9 mouse cellular contexts compared by ENCODE assay signal in the genomic region with DNA sequence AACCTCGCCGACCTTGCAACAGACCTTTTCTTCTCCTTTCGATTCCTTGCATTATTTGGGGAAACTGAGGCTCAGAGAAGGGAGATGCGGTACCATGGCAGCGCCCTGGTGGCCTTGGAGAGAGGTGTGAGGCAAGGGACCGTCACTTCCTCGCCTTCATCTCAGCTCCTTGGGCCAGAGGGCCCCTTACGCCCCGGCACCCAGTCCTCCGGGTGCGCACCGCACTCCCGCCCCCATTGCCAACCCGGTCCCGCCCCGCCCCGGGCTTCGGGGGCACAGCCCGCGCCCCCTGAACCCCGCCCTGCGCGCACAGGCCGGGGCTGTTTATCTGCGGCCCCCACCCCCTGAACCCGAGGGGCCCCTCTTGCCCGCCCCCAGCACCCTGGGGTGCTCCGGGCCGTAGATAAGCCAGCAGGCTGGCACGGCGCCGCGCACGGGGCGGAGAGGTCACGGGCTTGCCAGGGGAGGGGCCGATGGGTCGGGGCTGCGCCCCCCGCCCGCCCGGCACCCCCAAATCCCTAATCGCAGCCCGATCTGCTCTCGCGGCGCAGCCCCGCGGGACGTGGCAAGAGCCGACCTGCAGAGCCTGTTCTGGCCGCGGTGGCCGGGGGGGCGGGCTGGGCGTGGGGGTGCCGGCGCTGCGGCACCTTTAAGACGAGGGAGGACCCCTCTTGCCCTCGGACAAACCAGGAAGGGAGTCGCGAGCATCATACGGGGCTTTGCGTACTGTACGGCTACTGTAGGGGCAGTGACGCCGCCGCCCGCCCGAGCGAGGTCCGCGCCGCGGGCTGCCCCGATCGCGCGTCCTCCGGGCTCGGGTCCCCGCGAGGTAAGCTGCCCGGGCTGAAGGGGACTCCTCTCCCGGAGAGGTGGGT. TPM values are rescaled to one million over a fixed set of nuclear protein-coding genes. Genes with fewer than 3 reads are reported as not detected.
DNase-seq lines count a peak whose midpoint lies in the region; ATAC-seq and TF ChIP-seq lines count a peak whose summit lies in the region.
"Had no signal": no experiment of that assay in that cellular context is flagged by ENCODE, and none has a peak within 500 bp of the region (broad histone marks: within the 10 kb centered on the region; RNA-seq: fewer than 3 reads in every experiment).

No protein-coding gene starts in this region.

- no peak for TF ChIP-seq RAD21 in MEL (IDR thresholded peaks at IDR 0.05; ENCODE audit: low read depth, low read length)

- H3K4me1 ChIP-seq in MEL (ENCODE audit: control insufficient read depth in 1 of 2, insufficient read depth in 2 of 2, low read length in 2 of 2), result peaks cover 2 to 12% of the 10 kb centered on the region in 2 experiments; a peak in 3 of 4 replicates
- peaks cover 7% of the 10 kb centered on the region; the same call in 1 of the 2 replicates for H3K4me1 ChIP-seq in cerebellum, adult 2 months (ENCODE audit: control insufficient read depth, insufficient read depth, low read length)
- peaks cover 40% of the 10 kb centered on the region for H3K4me1 ChIP-seq in forebrain, embryonic 16.5 days (replicated peaks; ENCODE audit: control insufficient read depth, insufficient read depth, low read length)
- peaks cover 45% of the 10 kb centered on the region for H3K4me1 ChIP-seq in thymus, adult 2 months (replicated peaks; ENCODE audit: control insufficient read depth, insufficient read depth, low read length)

- peak overlapping the region; percentile 95 for H3K9ac ChIP-seq in MEL (ENCODE audit: control insufficient read depth, low read depth, low read length, poor library complexity, severe bottlenecking)
- H3K9ac ChIP-seq in forebrain, embryonic 16.5 days (replicated peaks; ENCODE audit: low read depth, low read length), result peak overlapping the region; percentile 93

- TF ChIP-seq EP300 in MEL (IDR thresholded peaks at IDR 0.05; ENCODE audit: low read depth in 1 of 2, low read length in 2 of 2), result peak in 1 of 2 experiments; percentile 86; a peak in 3 of 4 replicates

- no peaks in the 10 kb centered on the region for H3K9me3 ChIP-seq in MEL (replicated peaks; ENCODE audit: insufficient read depth, low read length)
- no peaks in the 10 kb centered on the region for H3K9me3 ChIP-seq in forebrain, embryonic 16.5 days (ENCODE audit: control insufficient read depth, low read length)

- H3K36me3 ChIP-seq in MEL (ENCODE audit: control insufficient read depth in 1 of 2, insufficient read depth in 2 of 2, low read length in 2 of 2), result peaks cover 0 to 12% of the 10 kb centered on the region in 2 experiments; a peak in 2 of 4 replicates
- no peaks in the 10 kb centered on the region for H3K36me3 ChIP-seq in forebrain, embryonic 16.5 days (ENCODE audit: control insufficient read depth, insufficient read depth)
- no peaks in the 10 kb centered on the region for H3K36me3 ChIP-seq in thymus, adult 2 months (ENCODE audit: control insufficient read depth, insufficient read depth, low read length)

- no peak for TF ChIP-seq CTCF in MEL (IDR thresholded peaks at IDR 0.05 in 2 of 3, conservative IDR thresholded peaks at IDR 0.05 in 1 of 3; ENCODE audit: control insufficient read depth in 1 of 3, insufficient read depth in 1 of 3, low read depth in 2 of 3, low read length in 3 of 3, poor library complexity in 1 of 3, severe bottlenecking in 1 of 3)
- no peak for TF ChIP-seq CTCF in cerebellum, adult 2 months (IDR thresholded peaks at IDR 0.05; ENCODE audit: borderline replicate concordance, insufficient read depth, low read depth, low read length)
- TF ChIP-seq CTCF in thymus, adult 2 months (IDR thresholded peaks at IDR 0.05; ENCODE audit: borderline replicate concordance, control insufficient read depth, extremely low read depth, insufficient read depth, low read length, poor library complexity), result peak; percentile 36; the same call in 1 of the 2 replicates

- DNase-seq in MEL (ENCODE audit: low read depth, low spot score), result peak; percentile 92
- peak; percentile 80 for DNase-seq in cerebellum, adult 2 months
- peak; percentile 71 for DNase-seq in heart, postnatal 25 days (ENCODE audit: low spot score)
- DNase-seq in layer of hippocampus, postnatal 10 days (ENCODE audit: low spot score in 2 of 2), result peak; percentile 68 to 77
- peak; percentile 88 for DNase-seq in lung, postnatal 10 days
- peak; percentile 75 for DNase-seq in ovary, postnatal 14 days (ENCODE audit: low spot score)
- DNase-seq in thymus, adult 2 months, result peak; percentile 58

- H3K4me2 ChIP-seq in forebrain, embryonic 16.5 days (ENCODE audit: low read length), result peak overlapping the region; percentile 91

- H3K79me2 ChIP-seq in MEL (ENCODE audit: control insufficient read depth, insufficient read depth, low read length, poor library complexity), result peaks cover 44% of the 10 kb centered on the region

- H3K4me3 ChIP-seq in MEL (ENCODE audit: control insufficient read depth in 1 of 2, insufficient read depth in 1 of 2, low read depth in 2 of 2, low read length in 2 of 2), result peak overlapping the region; percentile 88 to 97
- H3K4me3 ChIP-seq in cerebellum, adult 2 months (replicated peaks; ENCODE audit: insufficient read depth, low read depth, low read length), result peak overlapping the region; percentile 66
- H3K4me3 ChIP-seq in forebrain, embryonic 16.5 days (replicated peaks; ENCODE audit: low read length), result peak overlapping the region; percentile 86
- peak overlapping the region; percentile 84 for H3K4me3 ChIP-seq in thymus, adult 2 months (ENCODE audit: control insufficient read depth, insufficient read depth, low read length)

- no peaks in the 10 kb centered on the region for H3K27me3 ChIP-seq in MEL (ENCODE audit: control insufficient read depth in 1 of 2, insufficient read depth in 2 of 2, low read length in 2 of 2)
- no peaks in the 10 kb centered on the region for H3K27me3 ChIP-seq in cerebellum, adult 2 months (ENCODE audit: control insufficient read depth, insufficient read depth, low read length)
- H3K27me3 ChIP-seq in forebrain, embryonic 16.5 days (replicated peaks; ENCODE audit: control insufficient read depth, insufficient read depth, low read length), result peaks cover 29% of the 10 kb centered on the region
- H3K27me3 ChIP-seq in thymus, adult 2 months (ENCODE audit: control insufficient read depth, insufficient read depth, low read length), result no peaks in the 10 kb centered on the region; the same call in 1 of the 2 replicates

- intact Hi-C loops in heart, postnatal 25 days (cut with DNase I), result loop anchor here (2.0 kb wide), 1 partner anchor 31 kb away; a partner anchor contains a TSS

- TF ChIP-seq POLR2A in MEL (IDR thresholded peaks at IDR 0.05; ENCODE audit: control insufficient read depth in 1 of 2, insufficient read depth in 1 of 2, low read depth in 1 of 2, low read length in 2 of 2, poor library complexity in 1 of 2), result peak; percentile 55 to 57; a peak in 2 of 4 replicates
- TF ChIP-seq POLR2A in cerebellum, adult 2 months (IDR thresholded peaks at IDR 0.05; ENCODE audit: borderline replicate concordance, insufficient read depth, low read length), result peak; percentile 39; the same call in 1 of the 2 replicates
- TF ChIP-seq POLR2A in thymus, adult 2 months (IDR thresholded peaks at IDR 0.05; ENCODE audit: control insufficient read depth, extremely low read depth, insufficient read depth, low read length, poor library complexity), result no peak

- WGBS in cerebellum, adult 2 months, result 1% methylated on average over 86 of the region's 86 CpGs
- under 1% methylated on average over 72 of the region's 86 CpGs for WGBS in forebrain, embryonic 16.5 days
- WGBS in thymus, adult 2 months, result under 1% methylated on average over 85 of the region's 86 CpGs

- H3K27ac ChIP-seq in MEL (ENCODE audit: control insufficient read depth, low read depth, low read length), result peak overlapping the region; percentile 96
- H3K27ac ChIP-seq in cerebellum, adult 2 months (ENCODE audit: insufficient read depth, low read length), result peak overlapping the region; percentile 93
- H3K27ac ChIP-seq in forebrain, embryonic 16.5 days (ENCODE audit: low read length), result peak overlapping the region; percentile 97
- peak overlapping the region; percentile 71 for H3K27ac ChIP-seq in thymus, adult 2 months (ENCODE audit: control insufficient read depth, insufficient read depth, low read length)

- ATAC-seq in forebrain, embryonic 16.5 days, result peak; percentile 21; the same call in 1 of the 2 replicates

RNA-seq across cellular contexts. Expression of a gene that starts 1.0 kb away (rescaled TPM):
- total RNA-seq in MEL (2012; rRNA removed), result 23.8 and 25.3 TPM in 2 replicates
- 10 to 100 TPM; 40.6 to 45.4 TPM for polyA plus RNA-seq in MEL (2012; ENCODE audit: insufficient read depth in 1 of 2, insufficient read length in 2 of 2, low read depth in 1 of 2, low replicate concordance in 2 of 2, missing spikeins in 1 of 2)
- polyA plus RNA-seq in cerebellum, adult 2 months (2012; rRNA removed), result 61.6 and 62.9 TPM in 2 replicates
- 11.6 and 11.8 TPM in 2 replicates for polyA plus RNA-seq in forebrain, embryonic 16.5 days (2015; fragmentation: Nextera tagmentation; extraction: Ambion mirVana)
- total RNA-seq in heart, postnatal 25 days (2021), result 10 to 100 TPM; 34.5 to 42.2 TPM
- total RNA-seq in layer of hippocampus, postnatal 10 days (2021), result 10 to 100 TPM; 38.4 to 45.2 TPM
- polyA plus RNA-seq in thymus, adult 2 months (2012; rRNA removed), result 66.0 and 87.5 TPM in 2 replicates

RNA-seq across cellular contexts. Expression of a gene that starts 30.4 kb away (rescaled TPM):
- 147 and 152 TPM in 2 replicates for total RNA-seq in MEL (2012; rRNA removed)
- polyA plus RNA-seq in MEL (2012; ENCODE audit: insufficient read depth in 1 of 2, insufficient read length in 2 of 2, low read depth in 1 of 2, low replicate concordance in 2 of 2, missing spikeins in 1 of 2), result 100 to 1,000 TPM in 1 of 2 experiments, not detected in 1; 212 TPM
- polyA plus RNA-seq in cerebellum, adult 2 months (2012; rRNA removed), result 161 and 187 TPM in 2 replicates
- 210 and 213 TPM in 2 replicates for polyA plus RNA-seq in forebrain, embryonic 16.5 days (2015; fragmentation: Nextera tagmentation; extraction: Ambion mirVana)
- total RNA-seq in heart, postnatal 25 days (2021), result 100 to 1,000 TPM; 122 to 123 TPM
- total RNA-seq in layer of hippocampus, postnatal 10 days (2021), result 100 to 1,000 TPM; 139 to 150 TPM
- 214 and 285 TPM in 2 replicates for polyA plus RNA-seq in thymus, adult 2 months (2012; rRNA removed)

RNA-seq across cellular contexts. Expression of a gene that starts 31.7 kb away (rescaled TPM):
- 19.5 and 21.0 TPM in 2 replicates for total RNA-seq in MEL (2012; rRNA removed)
- 10 to 100 TPM in 1 of 2 experiments, not detected in 1; 40.4 TPM for polyA plus RNA-seq in MEL (2012; ENCODE audit: insufficient read depth in 1 of 2, insufficient read length in 2 of 2, low read depth in 1 of 2, low replicate concordance in 2 of 2, missing spikeins in 1 of 2)
- 34.8 and 36.0 TPM in 2 replicates for polyA plus RNA-seq in cerebellum, adult 2 months (2012; rRNA removed)
- polyA plus RNA-seq in forebrain, embryonic 16.5 days (2015; fragmentation: Nextera tagmentation; extraction: Ambion mirVana), result 48.5 and 62.7 TPM in 2 replicates
- 10 to 100 TPM; 15.6 to 17.4 TPM for total RNA-seq in heart, postnatal 25 days (2021)
- 10 to 100 TPM; 26.7 to 29.7 TPM for total RNA-seq in layer of hippocampus, postnatal 10 days (2021)
- 67.6 and 72.9 TPM in 2 replicates for polyA plus RNA-seq in thymus, adult 2 months (2012; rRNA removed)

RNA-seq across cellular contexts. Expression of a gene that starts 37.4 kb away (rescaled TPM):
- total RNA-seq in MEL (2012; rRNA removed), result not detected in 2 replicates
- polyA plus RNA-seq in MEL (2012; ENCODE audit: insufficient read depth in 1 of 2, insufficient read length in 2 of 2, low read depth in 1 of 2, low replicate concordance in 2 of 2, missing spikeins in 1 of 2), result under 1 TPM in 1 of 2 experiments, not detected in 1; 0.35 TPM
- polyA plus RNA-seq in cerebellum, adult 2 months (2012; rRNA removed), result 0.33 and 0.41 TPM in 2 replicates
- polyA plus RNA-seq in forebrain, embryonic 16.5 days (2015; fragmentation: Nextera tagmentation; extraction: Ambion mirVana), result 0.17 and 0.66 TPM in 2 replicates
- 1 to 10 TPM in 1 of 2 experiments, under 1 TPM in 1; 0.87 to 1.2 TPM for total RNA-seq in heart, postnatal 25 days (2021)
- under 1 TPM; 0.41 to 0.45 TPM for total RNA-seq in layer of hippocampus, postnatal 10 days (2021)
- polyA plus RNA-seq in thymus, adult 2 months (2012; rRNA removed), result 0.39 and 1.0 TPM in 2 replicates
- total RNA-seq: hematopoietic stem cell, adult 5-6 weeks had no signal

RNA-seq across cellular contexts. Expression of a gene that starts 40.4 kb away (rescaled TPM):
- 2,850 and 2,863 TPM in 2 replicates for total RNA-seq in MEL (2012; rRNA removed)
- 1,000 to 10,000 TPM; 3,442 to 4,586 TPM for polyA plus RNA-seq in MEL (2012; ENCODE audit: insufficient read depth in 1 of 2, insufficient read length in 2 of 2, low read depth in 1 of 2, low replicate concordance in 2 of 2, missing spikeins in 1 of 2)
- polyA plus RNA-seq in cerebellum, adult 2 months (2012; rRNA removed), result 1,163 and 1,164 TPM in 2 replicates
- polyA plus RNA-seq in forebrain, embryonic 16.5 days (2015; fragmentation: Nextera tagmentation; extraction: Ambion mirVana), result 652 and 674 TPM in 2 replicates
- 1,000 to 10,000 TPM in 1 of 2 experiments, 100 to 1,000 TPM in 1; 925 to 1,035 TPM for total RNA-seq in heart, postnatal 25 days (2021)
- total RNA-seq in layer of hippocampus, postnatal 10 days (2021), result 1,000 to 10,000 TPM; 1,075 to 1,131 TPM
- 2,100 and 2,369 TPM in 2 replicates for polyA plus RNA-seq in thymus, adult 2 months (2012; rRNA removed)

Comparison
In these comparisons a context has a peak if more than half of its experiments do, and no peak if none do; other contexts are left out.
1. Peak in every context shown above with its lines: DNase-seq, ATAC-seq, H3K4me3 ChIP-seq and H3K27ac ChIP-seq.